Mouse (Mus musculus) forebrain, embryonic 11.5 days (tissue): ENCODE results near the gene Ptprd. TPM values are rescaled to one million over a fixed set of nuclear protein-coding genes. Genes with fewer than 3 reads are reported as not detected.

Source experiments
- ATAC-seq: fragments of 200-750 bp; cut with Nextera tagmentation; replicated peaks from 2 replicates; pipeline ENCODE4 v1.8.0; 2017; ENCODE audit warnings: moderate TSS enrichment; ENCODE audit not compliant: low FRiP score
- DNase-seq: peaks from one replicate; pipeline ENCODE4 v3.0.0-alpha.2; 2017; ENCODE audit warnings: low spot score
- H3K27ac ChIP-seq: fragments of 300-500 bp; sonication (generic); 2 replicates; pipeline ENCODE4 v1.5.1; 2014; ENCODE audit warnings: low read depth, low read length
- H3K27me3 ChIP-seq: fragments of 300-500 bp; sonication (generic); 2 replicates; pipeline ENCODE4 v1.6.1; 2014; ENCODE audit warnings: mild to moderate bottlenecking, low read length, mixed read lengths; ENCODE audit not compliant: control insufficient read depth, insufficient read depth
- H3K36me3 ChIP-seq: fragments of 300-500 bp; sonication (generic); 2 replicates; pipeline ENCODE4 v1.6.1; 2014; ENCODE audit warnings: mild to moderate bottlenecking, low read length, moderate library complexity, mixed read lengths; ENCODE audit not compliant: control insufficient read depth, insufficient read depth
- H3K4me1 ChIP-seq: fragments of 300-500 bp; sonication (generic); replicated peaks from 2 replicates; pipeline ENCODE4 v1.6.1; 2014; ENCODE audit warnings: low read length, mixed read lengths; ENCODE audit not compliant: control insufficient read depth, insufficient read depth
- H3K4me2 ChIP-seq: fragments of 300-500 bp; sonication (generic); 2 replicates; pipeline ENCODE4 v1.6.1; 2014; ENCODE audit warnings: low read depth, mild to moderate bottlenecking, low read length, moderate library complexity, mixed read lengths; ENCODE audit not compliant: severe bottlenecking
- H3K4me3 ChIP-seq: fragments of 300-500 bp; sonication (generic); 2 replicates; pipeline ENCODE4 v1.5.1; 2014; ENCODE audit warnings: low read depth, low read length
- H3K9ac ChIP-seq: fragments of 300-500 bp; sonication (generic); 2 replicates; pipeline ENCODE4 v1.6.1; 2014; ENCODE audit warnings: low read length
- H3K9me3 ChIP-seq: fragments of 300-500 bp; sonication (generic); 2 replicates; pipeline ENCODE4 v1.6.1; 2016; ENCODE audit warnings: low read length, mixed read lengths; ENCODE audit not compliant: control insufficient read depth
- WGBS: fragments of 180-500 bp; shearing (Covaris S2); extraction: QIAGEN DNeasy Blood & Tissue Kit; methylation state at CpG from one replicate; pipeline ENCODE4 v1.1.7; 2014; 5-methylcytosine and 5-hydroxymethylcytosine counted together
- polyA plus RNA-seq: library from polyadenylated mRNA; unstranded; fragments of >200 nt; fragmentation: Nextera tagmentation; extraction: Ambion mirVana; gene quantifications from 2 replicates; pipeline ENCODE4 v1.2.1, GENCODE M21; 2014

Gene Ptprd
- polyA plus RNA-seq, 1 experiment from 2014 or later = 30.1 TPM

DNA sequence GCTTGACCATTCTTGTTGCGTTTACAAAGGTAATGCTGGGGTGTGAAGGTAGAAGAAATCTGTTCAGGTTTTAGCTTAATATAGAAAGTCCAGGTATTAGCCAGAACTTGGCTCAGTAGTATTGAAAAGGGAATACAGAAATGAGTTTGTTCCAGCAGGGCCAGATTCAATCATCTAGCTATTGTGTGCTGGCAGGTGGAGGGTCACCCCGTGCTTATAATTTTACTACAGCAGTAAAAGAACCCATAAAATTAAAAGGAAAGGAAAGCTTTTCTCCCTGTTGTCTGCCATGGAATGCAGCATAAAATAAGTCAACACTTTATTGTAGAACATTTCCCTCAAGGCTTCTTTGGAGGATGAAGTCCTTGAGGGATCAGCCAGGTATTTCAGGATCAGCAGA, 1558.8 kb downstream of the Ptprd start:
- Histone ChIP-seq H3K27me3 (no peaks in the 10 kb centered on the region), H3K9me3 (no peaks in the 10 kb centered on the region), H3K27ac (no peak overlapping the region), H3K4me1 (no peaks in the 10 kb centered on the region), H3K4me2 (no peak overlapping the region), H3K9ac (no peak overlapping the region), H3K36me3 (no peaks in the 10 kb centered on the region), H3K4me3 (no peak overlapping the region)
- WGBS = 89% methylated on average over 2 of the region's 2 CpGs
- DNase-seq = no peak
- ATAC-seq = no peak

DNA sequence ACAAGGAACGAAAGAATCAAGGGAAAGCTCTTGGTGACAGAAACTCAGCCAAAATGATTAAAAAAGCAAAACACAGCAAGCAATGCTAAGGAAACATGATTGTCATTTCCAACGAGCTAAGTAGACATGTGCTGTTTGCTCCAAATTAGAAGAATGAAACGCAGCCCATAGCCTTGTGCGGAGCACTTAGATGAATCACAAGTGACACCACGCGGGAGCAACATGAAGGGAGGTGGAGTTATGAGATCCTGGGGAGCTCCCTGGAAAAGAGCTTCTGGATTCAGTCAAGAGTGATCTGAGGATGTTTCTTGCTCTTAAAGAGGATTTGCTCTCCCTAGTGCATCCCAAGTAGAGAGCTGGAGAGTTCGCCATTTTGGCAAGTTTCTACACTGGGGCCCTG, 1590.0 kb downstream of the Ptprd start:
- Histone ChIP-seq H3K4me2 (no peak overlapping the region), H3K9ac (no peak overlapping the region), H3K9me3 (no peaks in the 10 kb centered on the region), H3K27me3 (no peaks in the 10 kb centered on the region), H3K36me3 (no peaks in the 10 kb centered on the region), H3K4me3 (no peak overlapping the region), H3K27ac (no peak overlapping the region), H3K4me1 (no peaks in the 10 kb centered on the region)
- DNase-seq (no peak), ATAC-seq (no peak)
- 79% methylated on average over 7 of the region's 7 CpGs for WGBS

DNA sequence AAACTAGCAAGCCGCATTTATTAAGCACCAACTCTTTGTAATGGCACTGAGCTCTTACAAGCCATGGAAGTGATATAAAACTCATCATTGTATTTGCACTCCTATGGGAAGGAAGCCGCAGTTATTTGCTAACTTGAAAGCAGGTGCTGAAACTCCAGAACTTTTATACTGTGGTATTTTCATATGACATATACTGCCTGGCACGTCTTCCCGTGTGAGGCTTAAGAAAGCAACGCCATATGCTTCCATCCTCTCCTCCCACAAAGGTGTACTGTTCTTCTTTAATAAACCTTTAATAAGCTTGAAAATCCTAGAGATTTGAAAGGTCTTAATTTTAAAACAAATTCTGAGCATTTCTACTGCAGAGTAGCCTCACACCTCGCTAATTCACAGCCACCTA, 1595.1 kb downstream of the Ptprd start:
- no peak overlapping the region for H3K4me2 ChIP-seq
- WGBS = 86% methylated on average over 6 of the region's 6 CpGs
- no peaks in the 10 kb centered on the region for H3K27me3 ChIP-seq
- no peaks in the 10 kb centered on the region for H3K9me3 ChIP-seq
- no peak overlapping the region for H3K4me3 ChIP-seq
- H3K4me1 ChIP-seq = no peaks in the 10 kb centered on the region
- H3K36me3 ChIP-seq = no peaks in the 10 kb centered on the region
- no peak for DNase-seq
- no peak overlapping the region for H3K9ac ChIP-seq
- ATAC-seq = no peak
- H3K27ac ChIP-seq = no peak overlapping the region

DNA sequence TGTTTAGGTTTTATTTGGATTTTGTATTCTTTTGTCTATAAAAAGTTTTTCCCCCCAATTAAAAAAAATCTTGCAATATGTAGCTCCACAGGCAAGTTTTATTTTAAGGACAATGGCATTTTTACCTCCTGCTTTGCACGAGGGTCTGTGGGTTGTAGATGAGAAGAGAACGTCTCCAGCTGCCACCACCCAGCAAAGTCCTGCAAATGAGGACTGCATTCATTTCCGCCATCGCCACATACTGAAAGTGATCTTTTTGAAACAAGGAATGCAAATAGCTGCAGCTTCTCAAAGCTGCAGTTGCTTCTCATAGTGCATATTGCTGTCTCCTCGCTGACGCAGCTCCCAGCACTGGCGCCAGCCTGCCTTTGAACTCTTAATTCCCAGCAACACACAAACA, 1603.5 kb downstream of the Ptprd start:
- WGBS = 49% methylated on average over 7 of the region's 7 CpGs
- Histone ChIP-seq H3K4me3 (no peak overlapping the region), H3K9ac (no peak overlapping the region), H3K36me3 (no peaks in the 10 kb centered on the region), H3K4me1 (no peaks in the 10 kb centered on the region), H3K4me2 (no peak overlapping the region), H3K9me3 (no peaks in the 10 kb centered on the region), H3K27ac (no peak overlapping the region), H3K27me3 (no peaks in the 10 kb centered on the region)
- DNase-seq (no peak), ATAC-seq (no peak)

DNA sequence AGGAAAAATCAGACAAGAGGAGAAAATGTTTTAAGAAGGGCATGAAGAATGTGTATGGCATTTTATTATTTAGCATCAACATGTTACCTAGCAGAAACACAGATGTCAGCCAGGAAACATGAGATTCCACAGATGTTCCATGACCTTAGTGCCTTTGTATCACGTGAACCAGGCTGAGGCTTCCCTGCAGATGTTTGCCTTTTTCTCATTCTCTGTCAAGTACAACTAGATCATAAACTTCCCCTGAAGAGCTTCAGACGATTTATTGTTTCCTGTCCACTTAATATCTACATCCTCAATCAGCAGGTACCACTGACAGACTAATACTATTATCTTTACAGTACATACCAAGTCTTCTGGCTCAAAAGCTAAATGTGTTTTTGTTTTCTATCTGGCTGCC, 1605.0 kb downstream of the Ptprd start:
- no peak overlapping the region for H3K4me3 ChIP-seq
- H3K9ac ChIP-seq = no peak overlapping the region
- H3K36me3 ChIP-seq = no peaks in the 10 kb centered on the region
- H3K9me3 ChIP-seq = no peaks in the 10 kb centered on the region
- no peaks in the 10 kb centered on the region for H3K27me3 ChIP-seq
- no peak overlapping the region for H3K27ac ChIP-seq
- DNase-seq = no peak
- H3K4me1 ChIP-seq = no peaks in the 10 kb centered on the region
- 56% methylated on average over 2 of the region's 2 CpGs for WGBS
- ATAC-seq = no peak
- no peak overlapping the region for H3K4me2 ChIP-seq

DNA sequence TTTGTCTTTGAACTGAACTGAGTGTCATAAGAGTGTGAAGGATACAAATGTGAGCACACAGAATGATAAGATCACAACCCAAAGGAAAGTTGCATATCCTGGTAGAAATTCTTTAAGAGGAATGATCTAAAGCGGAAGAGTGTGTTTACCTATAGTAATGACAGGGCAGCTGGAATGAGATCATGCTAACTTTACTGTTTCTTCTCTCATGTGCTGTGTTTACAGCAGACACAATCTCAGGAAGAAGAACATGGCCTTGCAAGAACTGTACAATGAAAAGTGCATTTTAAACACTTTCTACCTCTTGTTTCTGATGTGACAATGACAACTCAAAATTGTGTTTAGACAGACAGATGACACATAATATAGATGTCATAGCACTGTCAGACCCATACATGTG, 1621.0 kb downstream of the Ptprd start:
- ATAC-seq (no peak), DNase-seq (no peak)
- Histone ChIP-seq H3K9ac (no peak overlapping the region), H3K4me1 (no peaks in the 10 kb centered on the region), H3K27me3 (no peaks in the 10 kb centered on the region), H3K4me2 (no peak overlapping the region), H3K4me3 (no peak overlapping the region), H3K36me3 (no peaks in the 10 kb centered on the region), H3K27ac (no peak overlapping the region), H3K9me3 (no peaks in the 10 kb centered on the region)
- 90% methylated on average over 1 of the region's 1 CpGs for WGBS

DNA sequence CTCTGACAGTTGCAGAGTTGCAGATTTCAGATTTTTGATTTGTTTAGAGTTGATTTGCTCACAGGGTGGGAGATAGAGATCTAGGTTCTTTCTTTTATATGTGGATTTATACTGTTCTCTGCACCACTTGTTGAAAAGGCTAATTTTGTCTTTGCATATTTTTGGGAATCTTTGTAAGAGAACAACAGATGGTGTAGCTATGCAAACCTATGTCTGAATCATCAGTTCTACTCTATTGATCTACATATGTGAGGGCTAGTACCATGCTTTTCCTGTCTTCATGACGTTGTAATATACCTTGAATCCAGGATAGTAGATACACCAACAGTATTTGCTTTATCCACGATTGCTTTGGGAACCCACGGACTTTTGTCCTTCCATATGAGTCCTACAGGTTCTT, 1628.7 kb downstream of the Ptprd start:
- 90% methylated on average over 3 of the region's 3 CpGs for WGBS

DNA sequence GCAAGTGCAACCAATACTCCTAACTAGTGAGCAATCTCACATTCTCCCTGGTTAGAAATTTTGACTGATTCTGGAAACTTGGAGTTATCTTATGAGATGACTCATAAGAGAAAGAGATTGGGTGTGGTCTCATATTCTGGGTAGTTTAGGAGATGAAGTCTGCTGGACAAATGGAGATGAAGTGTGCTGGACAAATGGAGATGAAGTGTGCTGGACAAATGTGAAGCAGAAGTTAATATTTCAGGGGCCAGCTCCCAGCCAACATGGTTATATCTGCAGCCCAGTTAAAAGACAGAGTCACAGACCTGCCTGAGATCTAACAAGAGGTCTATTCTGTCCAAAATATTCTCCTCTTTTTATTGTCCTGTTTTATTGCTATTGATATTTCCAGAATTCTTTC, 1645.8 kb downstream of the Ptprd start:
- no peak overlapping the region for H3K4me2 ChIP-seq
- H3K27ac ChIP-seq = no peak overlapping the region
- no peak for ATAC-seq
- H3K36me3 ChIP-seq = no peaks in the 10 kb centered on the region
- H3K4me3 ChIP-seq = no peak overlapping the region
- DNase-seq = no peak
- no peaks in the 10 kb centered on the region for H3K27me3 ChIP-seq
- H3K9ac ChIP-seq = no peak overlapping the region
- no peaks in the 10 kb centered on the region for H3K9me3 ChIP-seq
- H3K4me1 ChIP-seq = no peaks in the 10 kb centered on the region

More for the DNA sequence above, 1628.7 kb downstream of the Ptprd start:
- no peaks in the 10 kb centered on the region for H3K36me3 ChIP-seq
- H3K9ac ChIP-seq = no peak overlapping the region
- DNase-seq (no peak), ATAC-seq (no peak)
- no peaks in the 10 kb centered on the region for H3K4me1 ChIP-seq
- no peaks in the 10 kb centered on the region for H3K9me3 ChIP-seq
- no peak overlapping the region for H3K4me3 ChIP-seq
- no peaks in the 10 kb centered on the region for H3K27me3 ChIP-seq
- no peak overlapping the region for H3K4me2 ChIP-seq
- H3K27ac ChIP-seq = no peak overlapping the region

DNA sequence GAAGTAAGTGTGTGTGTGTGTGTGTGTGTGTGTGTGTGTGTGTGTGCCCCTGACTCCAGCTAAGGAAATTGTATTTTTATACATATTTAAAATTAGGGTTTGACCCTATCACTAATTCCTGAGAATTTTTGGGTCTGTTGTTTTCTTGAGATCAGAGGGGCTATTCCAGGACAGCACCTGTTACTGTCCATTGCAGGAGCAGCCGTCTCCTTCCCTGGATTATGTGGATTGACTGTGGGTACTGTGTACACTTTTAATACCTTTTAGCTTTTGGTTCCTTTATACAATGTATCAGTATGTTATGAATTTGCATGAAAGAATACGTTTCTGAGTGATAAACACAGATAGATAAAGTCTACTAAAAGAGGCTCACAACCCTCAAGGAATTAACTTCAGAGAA, 1670.0 kb downstream of the Ptprd start:
- H3K9ac ChIP-seq = no peak overlapping the region
- ATAC-seq (no peak), DNase-seq (no peak)
- H3K9me3 ChIP-seq = no peaks in the 10 kb centered on the region
- H3K4me1 ChIP-seq = no peaks in the 10 kb centered on the region
- 68% methylated on average over 2 of the region's 2 CpGs for WGBS
- no peaks in the 10 kb centered on the region for H3K36me3 ChIP-seq
- no peaks in the 10 kb centered on the region for H3K27me3 ChIP-seq
- no peak overlapping the region for H3K4me3 ChIP-seq
- H3K4me2 ChIP-seq = no peak overlapping the region
- H3K27ac ChIP-seq = no peak overlapping the region
